Mouse (Mus musculus) lung, adult 2 months (tissue): Measurements from ENCODE around the gene Gm9945. TPM values are rescaled to one million over a fixed set of nuclear protein-coding genes. Genes with fewer than 3 reads are reported as not detected.

Experiments used
- DNase-seq: peaks from one replicate; pipeline ENCODE4 v3.0.0; 2022
- H3K4me1 ChIP-seq: fragments of 200-500 bp; 2 replicates; pipeline ENCODE4 v1.6.1; 2011; ENCODE audit warnings: low read length; ENCODE audit not compliant: control insufficient read depth, insufficient read depth
- H3K4me3 ChIP-seq: fragments of 200-500 bp; replicated peaks from 2 replicates; pipeline ENCODE3; 2011; ENCODE audit warnings: low read depth, mild to moderate bottlenecking, control low read depth, low read length; ENCODE audit errors: extremely low read depth
- CTCF ChIP-seq: fragments of 200-500 bp; IDR thresholded peaks from 2 replicates; pipeline ENCODE4 v1.5.1; 2011; ENCODE audit warnings: mild to moderate bottlenecking, low read length, control low read depth; ENCODE audit not compliant: insufficient read depth
- POLR2A ChIP-seq: fragments of 200-500 bp; IDR thresholded peaks from 2 replicates; pipeline ENCODE4 v1.6.1; 2011; ENCODE audit warnings: low read depth, mild to moderate bottlenecking, control low read depth, low read length, borderline replicate concordance; ENCODE audit errors: extremely low read depth
- WGBS: fragments of 180-500 bp; shearing (Covaris S2); methylation state at CpG from one replicate; pipeline ENCODE4 v1.1.7; 2018; 5-methylcytosine and 5-hydroxymethylcytosine counted together
- polyA plus RNA-seq: library from polyadenylated mRNA; depleted of rRNA; stranded (reverse); fragments of >200 nt; gene quantifications from 2 replicates; pipeline ENCODE4 v1.2.3, GENCODE M21; 2012; rRNA removed

The Gm9945 gene
- not detected in 2 replicates for polyA plus RNA-seq

- 4% methylated on average over 40 of the region's 40 CpGs for WGBS
- DNase-seq, result peak; percentile 57
- TF ChIP-seq CTCF (no peak), POLR2A (no peak)
Measured at GRCm38 (mm10) chr11:53479783-53480301, at the start of gene Gm9945, which contains the start of gene Sowaha. Gene Gm9945, plus strand, starts transcription at chr11:53480166. Gene Sowaha, minus strand, starts transcription at chr11:53480274.

GRCm38 (mm10) chr11:53430300-53430669 lies 49.7 kb upstream of the Gm9945 start:
- peak overlapping the region; percentile 98 for H3K4me3 ChIP-seq
- TF ChIP-seq CTCF (no peak), POLR2A (no peak)
- DNase-seq, result no peak
- H3K4me1 ChIP-seq, result peaks cover 3% of the 10 kb centered on the region
- WGBS, result under 1% methylated on average over 34 of the region's 34 CpGs

More at GRCm38 (mm10) chr11:53479783-53480301, at the start of gene Gm9945, which contains the start of gene Sowaha:
- H3K4me1 ChIP-seq, result no peaks in the 10 kb centered on the region
- peak within 1 kb of the TSS; percentile 47 for H3K4me3 ChIP-seq

DNA sequence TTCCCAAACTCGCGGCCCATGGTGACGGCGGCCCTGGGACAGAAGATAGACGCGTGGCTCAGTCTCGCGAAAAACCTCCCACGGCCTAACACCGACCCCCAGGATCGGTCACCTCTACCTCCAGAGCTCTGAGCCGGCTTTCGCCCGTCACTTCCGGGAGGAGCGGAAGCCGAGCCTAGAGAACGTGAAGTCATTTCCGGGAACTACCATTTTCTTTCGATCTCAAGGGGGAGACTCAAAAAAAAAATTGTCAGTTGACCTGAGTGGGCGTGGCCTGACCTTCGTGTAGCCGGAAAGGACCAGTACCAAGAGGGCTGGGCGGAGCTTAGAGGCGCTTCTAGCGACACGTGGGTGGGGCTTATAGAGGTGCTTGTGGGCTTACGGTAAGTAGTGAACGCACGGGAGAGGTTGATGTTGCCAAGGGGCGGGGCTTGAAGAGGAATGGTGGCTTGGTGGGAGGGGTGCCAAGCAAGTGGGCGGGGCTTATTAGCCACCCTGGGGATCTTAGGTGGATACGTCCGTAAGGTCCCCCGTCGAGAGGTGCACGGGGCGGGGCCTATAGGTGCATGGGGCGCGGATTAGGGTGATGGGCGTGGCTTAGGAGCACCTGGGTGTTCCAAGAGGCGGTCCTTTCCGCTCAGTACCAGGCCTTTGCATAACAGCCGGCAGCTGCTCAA lies 49.2 kb upstream of the Gm9945 start, which contains the start of the genes Uqcrq and Gdf9:
Uqcrq (minus strand) TSS at position 162 of the 677 bp plus-strand sequence.
Gdf9 (plus strand) TSS at position 354 of the 677 bp plus-strand sequence.
- H3K4me3 ChIP-seq, result peak within 1 kb of the TSS; percentile 98
- TF ChIP-seq POLR2A (peak; percentile 93), CTCF (no peak)
- WGBS, result under 1% methylated on average over 44 of the region's 44 CpGs
- peak; percentile 99 for DNase-seq
- peaks cover 3% of the 10 kb centered on the region for H3K4me1 ChIP-seq

GRCm38 (mm10) chr11:53431347-53432056 lies 48.5 kb upstream of the Gm9945 start:
- TF ChIP-seq POLR2A (no peak), CTCF (no peak)
- peaks cover 3% of the 10 kb centered on the region for H3K4me1 ChIP-seq
- no peak for DNase-seq
- 11% methylated on average over 9 of the region's 9 CpGs for WGBS
- H3K4me3 ChIP-seq, result peak overlapping the region; percentile 40

GRCm38 (mm10) chr11:53433057-53433456 lies 46.9 kb upstream of the Gm9945 start:
- H3K4me3 ChIP-seq, result no peak overlapping the region
- TF ChIP-seq POLR2A, result no peak
- TF ChIP-seq CTCF, result no peak
- WGBS, result 41% methylated on average over 6 of the region's 6 CpGs
- DNase-seq, result no peak
- peaks cover 3% of the 10 kb centered on the region for H3K4me1 ChIP-seq

DNA sequence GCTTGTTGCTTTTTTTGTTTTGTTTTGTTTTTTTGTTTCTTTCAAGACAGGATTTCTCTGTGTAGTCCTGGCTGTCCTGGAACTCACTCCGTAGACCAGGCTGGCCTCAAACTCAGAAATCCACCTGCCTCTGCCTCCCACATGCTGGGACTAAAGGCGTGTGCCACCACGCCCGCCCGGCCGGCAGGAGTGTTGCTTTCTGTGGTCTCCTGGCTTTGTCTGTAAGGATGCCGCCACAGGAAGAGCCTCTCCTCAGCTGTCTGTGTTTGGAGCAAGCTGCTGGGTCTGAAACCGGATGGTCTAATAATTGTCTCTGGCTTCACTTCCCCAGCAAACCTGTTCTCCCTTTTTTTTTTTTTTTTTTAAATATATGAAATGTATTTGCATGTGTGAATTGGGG lies 44.5 kb upstream of the Gm9945 start:
- no peaks in the 10 kb centered on the region for H3K4me1 ChIP-seq
- no peak overlapping the region for H3K4me3 ChIP-seq
- WGBS, result 71% methylated on average over 8 of the region's 8 CpGs
- DNase-seq, result no peak
- no peak for TF ChIP-seq POLR2A
- no peak for TF ChIP-seq CTCF

DNA sequence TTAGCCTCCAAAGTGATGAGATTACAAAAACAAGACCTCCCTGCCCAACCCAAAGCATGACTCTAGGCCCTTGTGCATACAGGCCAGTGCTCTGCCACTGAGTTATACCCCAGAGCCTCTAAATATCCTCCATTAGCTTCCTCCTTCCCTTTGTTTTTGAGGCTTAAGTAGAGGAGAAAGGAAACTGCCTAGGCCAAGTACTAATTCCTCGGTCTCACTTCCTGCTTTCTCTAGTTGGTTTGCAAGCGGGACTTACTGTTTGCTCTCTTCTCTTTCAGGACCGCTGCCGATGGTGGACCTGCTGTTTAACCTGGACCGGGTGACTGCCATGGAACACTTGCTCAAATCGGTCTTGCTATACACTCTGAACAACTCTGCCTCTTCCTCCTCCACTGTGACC lies 43.6 kb upstream of the Gm9945 start:
- TF ChIP-seq CTCF (no peak), POLR2A (no peak)
- no peaks in the 10 kb centered on the region for H3K4me1 ChIP-seq
- H3K4me3 ChIP-seq, result no peak overlapping the region
- DNase-seq, result no peak
- WGBS, result 72% methylated on average over 6 of the region's 6 CpGs

DNA sequence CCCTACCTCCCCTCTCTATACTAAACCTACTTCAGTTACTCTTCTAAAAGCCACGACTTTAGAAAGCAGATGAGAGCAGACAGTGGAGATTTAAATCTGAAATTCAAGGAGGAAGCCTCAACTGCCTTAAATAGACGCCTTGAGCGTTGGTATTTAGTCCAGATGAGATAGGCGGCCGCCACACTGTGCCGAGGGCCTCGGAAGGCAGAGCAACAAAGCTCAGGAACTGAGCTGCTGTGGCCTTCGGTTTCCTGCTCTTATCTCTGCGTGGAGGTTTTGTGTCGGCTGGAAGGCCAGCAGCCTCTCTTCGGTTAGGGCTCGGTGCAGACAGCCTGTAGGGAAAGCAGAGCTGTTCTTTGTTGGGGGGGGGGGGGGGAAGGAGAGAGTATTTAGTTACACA lies 38.0 kb upstream of the Gm9945 start:
- no peak for DNase-seq
- 12% methylated on average over 12 of the region's 12 CpGs for WGBS
- TF ChIP-seq POLR2A (no peak), CTCF (no peak)
- H3K4me3 ChIP-seq, result no peak overlapping the region
- H3K4me1 ChIP-seq, result no peaks in the 10 kb centered on the region

DNA sequence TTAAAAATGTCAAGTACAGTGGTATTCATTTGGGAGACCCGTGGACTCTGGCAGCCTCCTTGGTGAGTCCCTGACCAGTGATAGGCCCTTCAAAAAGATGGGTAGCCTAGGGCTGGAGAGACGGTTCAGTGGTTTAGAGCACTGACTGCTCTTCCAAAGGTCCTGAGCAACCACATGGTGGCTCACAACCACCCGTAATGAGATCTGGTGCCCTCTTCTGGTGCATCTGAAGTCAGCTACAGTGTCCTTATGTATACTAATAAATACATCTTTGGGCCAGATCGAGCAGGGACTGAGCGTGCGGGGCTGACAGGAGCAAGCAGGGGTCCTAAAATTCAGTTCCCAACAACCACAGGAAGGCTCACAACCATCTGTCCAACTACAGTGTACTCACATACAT lies 36.1 kb upstream of the Gm9945 start:
- no peak for TF ChIP-seq POLR2A
- peak; percentile 33 for TF ChIP-seq CTCF
- H3K4me3 ChIP-seq, result no peak overlapping the region
- H3K4me1 ChIP-seq, result no peaks in the 10 kb centered on the region
- no peak for DNase-seq
- 24% methylated on average over 6 of the region's 6 CpGs for WGBS
